Mouse (Mus musculus) liver, adult 2 months (tissue): ENCODE measurements around the gene Gigyf2.

Source experiments
- CTCF ChIP-seq: fragments of 200-500 bp; IDR thresholded peaks from 2 replicates; pipeline ENCODE4 v1.5.1; 2011; ENCODE audit warnings: low read depth, low read length, control low read depth
- POLR2A ChIP-seq: fragments of 200-500 bp; IDR thresholded peaks from 2 replicates; pipeline ENCODE4 v1.6.1; 2011; ENCODE audit warnings: low read length, control low read depth; ENCODE audit not compliant: insufficient read depth; ENCODE audit errors: extremely low read depth

DNA sequence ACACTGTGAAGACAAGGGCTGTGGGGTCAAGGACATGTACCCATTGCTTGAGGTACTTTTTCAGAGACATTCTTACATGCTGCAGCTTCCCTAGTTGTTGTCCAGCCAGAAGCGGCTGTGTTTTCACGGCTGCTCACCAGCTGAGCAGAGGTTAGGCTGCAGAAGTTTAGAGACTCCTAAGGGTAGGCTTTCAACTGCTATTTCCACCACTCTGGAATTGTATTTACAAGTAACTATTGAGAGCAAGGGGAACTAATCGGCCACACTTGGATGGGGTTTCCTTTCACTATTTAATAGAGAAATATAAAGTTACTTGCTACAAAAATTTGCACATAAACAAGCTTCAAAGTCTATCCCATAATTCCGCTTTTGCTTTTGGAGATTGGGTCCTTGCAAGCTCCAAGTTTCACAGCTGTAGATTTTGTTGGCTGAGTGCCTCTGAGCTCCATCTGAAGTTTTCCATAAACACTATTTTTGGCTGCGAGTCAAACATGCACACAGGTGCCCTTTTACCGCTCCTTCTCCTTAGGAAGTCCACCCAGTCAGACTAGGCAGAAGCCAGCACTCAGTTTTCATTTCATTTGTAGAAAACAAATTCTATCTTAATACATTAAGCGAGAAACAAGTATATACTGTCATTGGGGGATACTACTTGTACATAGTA is 70.3 kb downstream of the Gigyf2 start:
- no peak for TF ChIP-seq CTCF
- TF ChIP-seq POLR2A = no peak
